Mouse (Mus musculus) embryo, embryonic 10 days (tissue): ENCODE results near the gene Dusp22.

ENCODE experiments used
- DNase-seq: peaks from one replicate; pipeline ENCODE4 v3.0.0-alpha.2; 2015; ENCODE audit warnings: low spot score

The Dusp22 gene

GRCm38 (mm10) chr13:30715573-30715972 lies 55.8 kb downstream of the Dusp22 start:
- DNase-seq = no peak

- no peak for DNase-seq
These were observed 56.8 kb downstream of the Dusp22 start for GRCm38 (mm10) chr13:30716611-30717010.

GRCm38 (mm10) chr13:30722601-30723000 lies 62.8 kb downstream of the Dusp22 start:
- peak; percentile 71 for DNase-seq

GRCm38 (mm10) chr13:30723258-30723657 lies 63.5 kb downstream of the Dusp22 start:
- DNase-seq = no peak

- DNase-seq = no peak
These were observed 64.1 kb downstream of the Dusp22 start for GRCm38 (mm10) chr13:30723858-30724257.

GRCm38 (mm10) chr13:30724691-30725271 lies 65.0 kb downstream of the Dusp22 start:
- no peak for DNase-seq

GRCm38 (mm10) chr13:30726879-30727278 lies 67.1 kb downstream of the Dusp22 start:
- no peak for DNase-seq

- no peak for DNase-seq
These were observed 68.4 kb downstream of the Dusp22 start for GRCm38 (mm10) chr13:30728155-30728554.

GRCm38 (mm10) chr13:30729245-30729644 lies 69.4 kb downstream of the Dusp22 start:
- no peak for DNase-seq

- no peak for DNase-seq
These were observed 70.5 kb downstream of the Dusp22 start for GRCm38 (mm10) chr13:30730104-30730793.

GRCm38 (mm10) chr13:30732709-30733445 lies 73.1 kb downstream of the Dusp22 start:
- DNase-seq = no peak

- no peak for DNase-seq
These were observed 76.9 kb downstream of the Dusp22 start for GRCm38 (mm10) chr13:30736721-30737120.

- DNase-seq = no peak
These were observed 77.5 kb downstream of the Dusp22 start for GRCm38 (mm10) chr13:30737257-30737656.

- no peak for DNase-seq
These were observed 78.6 kb downstream of the Dusp22 start for GRCm38 (mm10) chr13:30738310-30738840.

- DNase-seq = no peak
These were observed 81.4 kb downstream of the Dusp22 start for GRCm38 (mm10) chr13:30741172-30741571.

GRCm38 (mm10) chr13:30742411-30742970 lies 82.7 kb downstream of the Dusp22 start:
- DNase-seq = no peak

GRCm38 (mm10) chr13:30745121-30745520 lies 85.3 kb downstream of the Dusp22 start:
- no peak for DNase-seq

- no peak for DNase-seq
These were observed 87.3 kb downstream of the Dusp22 start for GRCm38 (mm10) chr13:30747068-30747467.

GRCm38 (mm10) chr13:30747504-30747903 lies 87.7 kb downstream of the Dusp22 start:
- no peak for DNase-seq

- no peak for DNase-seq
These were observed 88.5 kb downstream of the Dusp22 start for GRCm38 (mm10) chr13:30748321-30748720.

- DNase-seq = peak; percentile 44
These were observed 89.3 kb downstream of the Dusp22 start, which contains the start of gene Irf4 for GRCm38 (mm10) chr13:30749021-30749556. Irf4 (plus strand) TSS chr13:30749226.

- peak; percentile 29 for DNase-seq
These were observed 89.8 kb downstream of the Dusp22 start for GRCm38 (mm10) chr13:30749557-30750141.
